Mouse (Mus musculus): ENCODE data around the gene Rbm44. TPM values are rescaled to one million over a fixed set of nuclear protein-coding genes. Genes with fewer than 3 reads are reported as not detected.

Rbm44 gene
- polyA plus RNA-seq, 1 experiment from 2014 or later: 0.57 TPM

DNA sequence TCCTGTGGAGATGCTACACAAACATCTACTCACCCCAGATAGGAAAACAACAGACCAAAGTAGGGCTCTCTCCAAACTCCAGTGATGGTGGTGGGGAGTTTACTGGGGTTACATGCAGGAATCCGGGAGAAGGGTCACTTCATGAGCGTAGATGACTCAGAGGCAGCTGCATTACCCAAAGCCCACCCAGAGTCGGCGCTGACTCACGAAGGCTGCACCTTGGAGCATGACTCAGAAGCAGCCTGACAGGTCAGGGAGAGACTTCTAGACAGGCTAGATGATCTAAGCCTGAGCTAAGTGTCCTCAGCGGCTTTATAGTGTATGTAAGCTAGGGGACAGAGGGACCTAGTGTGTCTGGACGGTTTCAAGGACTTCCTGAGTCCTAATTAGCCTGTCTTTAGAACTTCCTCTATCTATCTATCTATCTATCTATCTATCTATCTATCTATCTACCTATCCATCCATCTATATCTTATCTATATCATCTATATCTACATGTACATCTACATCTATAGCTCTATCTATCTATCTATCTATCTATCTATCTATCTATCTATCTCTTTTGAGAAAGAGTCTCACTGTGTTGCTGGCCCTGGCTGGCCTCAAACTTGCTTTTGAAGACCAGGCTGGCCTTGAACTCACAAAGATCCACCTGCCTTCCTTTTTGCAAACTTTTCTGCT lies 74.9 kb downstream of the Rbm44 start:
- H3K36me3 ChIP-seq (ENCODE audit: control insufficient read depth, insufficient read depth, low read length): no peaks in the 10 kb centered on the region
- no peak for ATAC-seq (ENCODE audit: low FRiP score, low TSS enrichment)

DNA sequence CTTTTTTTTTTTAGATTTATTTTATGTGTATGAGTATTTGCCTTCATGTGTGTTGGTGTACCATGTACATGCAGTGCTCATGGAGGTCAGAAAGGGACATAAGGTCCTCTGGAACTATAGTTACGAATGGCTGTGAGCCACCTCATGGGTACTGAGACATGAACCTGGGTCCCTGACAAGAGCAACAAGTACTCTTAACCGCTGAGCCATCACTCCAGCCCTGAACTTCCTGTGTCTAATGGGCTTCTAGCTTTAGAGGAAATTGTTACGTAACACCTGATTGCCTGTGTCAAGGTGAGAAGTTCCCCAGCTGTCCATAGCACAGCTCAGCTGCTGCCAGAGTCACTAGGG lies 75.4 kb downstream of the Rbm44 start:
- ATAC-seq (ENCODE audit: low FRiP score, low TSS enrichment) (no peak), DNase-seq (no peak)
- no peak overlapping the region for H3K4me2 ChIP-seq (ENCODE audit: low read length)
- H3K27me3 ChIP-seq (ENCODE audit: control insufficient read depth, insufficient read depth, low read length): no peaks in the 10 kb centered on the region
- no peaks in the 10 kb centered on the region for H3K9me3 ChIP-seq (ENCODE audit: control insufficient read depth, low read length)
- WGBS: 91% methylated on average over 3 of the region's 3 CpGs
- no peak overlapping the region for H3K27ac ChIP-seq (replicated peaks; ENCODE audit: low read depth, low read length)
- H3K4me3 ChIP-seq (replicated peaks; ENCODE audit: low read depth, low read length): no peak overlapping the region
- no peaks in the 10 kb centered on the region for H3K4me1 ChIP-seq (ENCODE audit: control insufficient read depth, insufficient read depth, low read length)
- H3K9ac ChIP-seq (replicated peaks; ENCODE audit: low read length): no peak overlapping the region
- H3K36me3 ChIP-seq (ENCODE audit: control insufficient read depth, insufficient read depth, low read length): no peaks in the 10 kb centered on the region

More for the DNA sequence above, 74.9 kb downstream of the Rbm44 start:
- no peak for DNase-seq
- Histone ChIP-seq H3K4me1 (ENCODE audit: control insufficient read depth, insufficient read depth, low read length) (no peaks in the 10 kb centered on the region), H3K27me3 (ENCODE audit: control insufficient read depth, insufficient read depth, low read length) (no peaks in the 10 kb centered on the region), H3K9me3 (ENCODE audit: control insufficient read depth, low read length) (no peaks in the 10 kb centered on the region), H3K9ac (replicated peaks; ENCODE audit: low read length) (no peak overlapping the region), H3K4me3 (replicated peaks; ENCODE audit: low read depth, low read length) (no peak overlapping the region), H3K27ac (replicated peaks; ENCODE audit: low read depth, low read length) (no peak overlapping the region), H3K4me2 (ENCODE audit: low read length) (no peak overlapping the region)
- 90% methylated on average over 7 of the region's 7 CpGs for WGBS

Other genes with a start within 250 kb of the Rbm44 start
- 0.12 and 0.42 TPM in 2 replicates for gene Mlph, start 230.0 kb upstream of the Rbm44 start, polyA plus RNA-seq (2014; fragmentation: Nextera tagmentation; extraction: Ambion mirVana)
- not detected in 2 replicates for gene Prlh, start 192.0 kb upstream of the Rbm44 start, polyA plus RNA-seq (2014; fragmentation: Nextera tagmentation; extraction: Ambion mirVana)
- gene Rab17, start 175.4 kb upstream of the Rbm44 start, polyA plus RNA-seq (2014; fragmentation: Nextera tagmentation; extraction: Ambion mirVana): 0.30 TPM in 1 of 2 replicates, not detected in the other
- gene Lrrfip1, start 146.4 kb upstream of the Rbm44 start, polyA plus RNA-seq (2014; fragmentation: Nextera tagmentation; extraction: Ambion mirVana): 30.1 and 32.1 TPM in 2 replicates
- gene Ramp1, start 34.7 kb downstream of the Rbm44 start, polyA plus RNA-seq (2014; fragmentation: Nextera tagmentation; extraction: Ambion mirVana): 2.6 and 7.4 TPM in 2 replicates
- gene Ube2f, start 105.2 kb downstream of the Rbm44 start, polyA plus RNA-seq (2014; fragmentation: Nextera tagmentation; extraction: Ambion mirVana): 67.5 and 75.2 TPM in 2 replicates
- gene Scly, start 153.2 kb downstream of the Rbm44 start, polyA plus RNA-seq (2014; fragmentation: Nextera tagmentation; extraction: Ambion mirVana): 8.5 and 9.0 TPM in 2 replicates
- gene Espnl, start 177.0 kb downstream of the Rbm44 start, polyA plus RNA-seq (2014; fragmentation: Nextera tagmentation; extraction: Ambion mirVana): 0.11 and 0.22 TPM in 2 replicates
- not detected in 2 replicates for gene Klhl30, start 205.9 kb downstream of the Rbm44 start, polyA plus RNA-seq (2014; fragmentation: Nextera tagmentation; extraction: Ambion mirVana)
- gene Erfe, start 221.3 kb downstream of the Rbm44 start, polyA plus RNA-seq (2014; fragmentation: Nextera tagmentation; extraction: Ambion mirVana): 0.17 and 0.42 TPM in 2 replicates

All from midbrain, embryonic 14.5 days (tissue).